Mouse (Mus musculus) ovary, adult 18-20 months (tissue): Measurements from ENCODE around the gene Cd96.
A peak's percentile ranks its signal among the peaks of the same experiment; 100 is the strongest.
"Not testable (repeated sequence)": the region's sequence is repeated elsewhere in the genome, so short reads cannot be mapped to it uniquely, and the experiment has no call there.

Experiments
- DNase-seq: peaks from one replicate; pipeline ENCODE4 v3.0.0; 2022; ENCODE audit warnings: low spot score, mixed read lengths

Cd96 gene

DNA sequence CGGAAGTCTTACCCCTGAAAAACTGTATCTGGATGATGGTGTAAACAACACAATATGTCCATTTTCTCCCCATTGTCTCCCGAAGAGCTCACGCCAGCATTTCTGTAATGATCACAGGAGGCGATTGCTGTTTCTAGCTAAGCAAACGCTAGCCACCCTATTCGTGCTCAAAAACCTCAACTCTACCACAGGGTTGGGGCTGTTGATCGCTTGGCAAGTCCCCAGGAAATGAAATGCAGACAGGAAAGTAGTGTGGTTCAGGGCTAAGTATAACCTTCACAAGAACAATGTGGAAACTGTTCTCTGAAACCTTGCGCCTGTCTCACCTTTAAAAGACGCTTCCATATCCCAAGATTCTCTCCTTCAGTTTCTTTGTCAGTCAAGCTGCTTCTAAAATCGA is at the start of gene Cd96:
Cd96 (minus strand) TSS at position 232 of the 400 bp plus-strand sequence.
- no peak for DNase-seq

DNA sequence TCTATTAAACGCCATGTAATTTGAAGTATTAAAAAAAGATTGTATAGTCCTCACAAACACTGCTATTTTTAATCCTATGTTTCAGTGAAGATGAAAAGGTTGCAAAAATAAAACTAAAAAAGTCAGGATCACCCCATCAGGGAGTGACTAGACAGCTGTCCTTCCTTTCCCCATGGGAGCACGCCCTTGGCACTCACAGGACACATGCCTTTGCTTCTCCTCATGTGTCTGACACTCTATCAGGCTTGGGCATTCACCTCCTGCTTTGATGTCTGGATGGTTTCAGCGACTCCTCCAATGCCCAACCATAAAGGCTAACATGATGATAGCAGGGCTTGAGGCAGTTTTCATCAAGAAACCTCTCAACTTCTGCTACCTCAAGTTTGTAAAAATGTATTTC is 46.9 kb upstream of the Cd96 start:
- no peak for DNase-seq

DNA sequence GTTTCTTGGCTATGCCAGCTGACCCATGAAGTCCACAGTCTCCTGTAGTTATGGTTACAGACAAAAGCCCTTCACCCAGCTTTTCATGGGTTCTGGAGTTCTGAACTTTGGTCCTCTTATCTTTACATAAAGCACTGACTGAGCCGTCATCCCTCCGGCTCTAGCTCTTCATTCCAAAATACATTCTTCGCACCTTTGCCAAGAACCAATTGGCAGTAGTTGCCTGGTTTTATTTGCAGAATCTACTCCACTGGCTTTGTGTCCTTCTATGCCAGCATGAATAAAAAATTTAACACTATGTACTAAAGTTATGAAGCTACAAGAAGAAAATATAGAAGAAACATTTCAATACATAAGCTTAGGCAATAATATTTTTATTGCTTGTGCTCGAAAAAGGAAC is 45.3 kb upstream of the Cd96 start:
- no peak for DNase-seq

DNA sequence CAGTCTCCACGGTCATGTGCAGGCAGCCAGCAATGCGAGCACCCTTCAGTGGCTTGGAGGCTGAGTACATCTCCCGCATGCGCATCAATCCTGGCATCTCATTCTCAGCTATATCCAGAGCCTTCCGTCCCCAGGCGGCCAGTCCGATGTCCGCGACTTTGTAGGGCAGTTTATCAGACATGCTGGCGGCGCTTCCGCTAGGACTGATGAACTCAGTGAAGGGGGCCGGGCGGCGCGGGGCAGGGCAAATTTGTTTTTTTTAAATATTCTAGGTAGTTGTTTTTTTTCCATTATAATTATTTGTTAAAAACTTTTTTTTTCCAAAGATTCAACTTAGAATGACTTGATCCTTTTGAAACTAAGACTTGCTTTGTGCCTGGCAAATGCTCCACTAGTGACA is 34.8 kb upstream of the Cd96 start, which contains the start of gene Gm4737:
Gm4737 (minus strand) TSS at position 246 of the 400 bp plus-strand sequence.
- DNase-seq = not testable (repeated sequence)

DNA sequence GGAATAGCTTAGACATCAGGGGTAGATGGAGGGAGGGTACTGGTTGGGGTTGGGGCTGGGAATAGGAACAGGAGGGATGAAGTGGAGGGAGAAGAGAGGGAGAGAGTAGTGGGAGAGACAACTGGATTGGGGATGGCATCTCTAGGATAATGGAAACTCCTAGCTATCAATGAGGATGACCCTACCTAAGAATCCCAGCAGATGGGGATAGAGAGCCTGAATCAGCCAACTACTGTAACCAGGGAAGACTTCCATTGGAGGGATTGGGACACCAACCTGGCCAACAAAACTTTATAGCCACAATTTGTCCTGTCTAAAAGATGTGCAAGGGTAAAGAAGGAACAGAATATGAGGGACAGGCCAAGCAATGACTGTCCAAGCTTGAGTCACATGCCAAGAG is 31.1 kb upstream of the Cd96 start:
- DNase-seq = no peak

DNA sequence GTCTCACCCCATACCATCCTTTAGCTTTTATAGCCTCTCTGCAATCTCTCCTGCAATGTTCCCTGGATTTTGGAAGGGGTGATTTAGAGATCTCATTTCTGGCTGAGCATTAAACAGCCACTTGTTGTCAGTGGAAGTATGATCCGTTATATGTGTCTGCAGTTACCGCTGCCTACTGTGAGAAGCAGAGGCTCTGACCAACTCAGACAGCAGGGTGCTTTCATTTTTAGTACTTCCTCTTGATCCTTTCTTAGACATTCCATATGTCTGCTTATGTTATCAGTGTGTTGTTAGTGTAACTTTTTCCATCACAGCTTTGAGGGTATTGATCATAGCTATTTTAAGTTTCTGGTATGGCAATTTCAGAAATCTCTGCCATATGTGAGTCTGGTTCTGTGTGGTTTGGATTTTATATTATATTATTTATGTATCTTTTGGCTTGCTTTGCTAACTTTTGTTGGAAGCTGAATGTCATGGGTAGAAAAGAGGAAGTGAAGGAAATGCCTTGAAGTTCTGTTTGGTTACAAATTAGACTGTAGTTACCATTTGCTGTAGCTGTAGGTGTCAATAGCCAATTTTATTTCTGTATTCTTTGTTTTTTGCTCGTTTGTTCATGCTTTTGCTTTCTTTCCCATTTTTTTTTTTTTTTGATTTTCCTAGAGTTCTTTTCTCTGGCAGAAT is 28.8 kb upstream of the Cd96 start:
- DNase-seq = no peak

DNA sequence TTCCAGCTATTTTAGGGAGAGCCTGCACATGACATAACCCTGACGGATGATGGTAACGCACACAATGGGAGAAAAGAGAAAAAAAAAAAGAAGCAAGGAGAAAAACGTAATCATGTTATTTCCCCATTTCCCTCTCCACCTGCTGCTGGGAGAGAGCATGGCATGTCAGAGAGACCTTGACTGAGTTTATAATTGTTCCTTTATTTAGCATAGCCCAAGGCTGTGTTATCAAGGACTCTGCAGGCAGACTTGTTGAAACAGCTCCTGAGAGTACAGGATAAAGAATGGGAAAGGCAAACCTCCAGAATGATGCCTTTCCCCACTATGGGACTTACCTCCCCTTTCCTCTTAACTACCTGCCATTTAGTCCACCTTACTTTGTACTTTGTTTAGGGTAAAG is 26.9 kb upstream of the Cd96 start:
- peak; percentile 14 for DNase-seq

DNA sequence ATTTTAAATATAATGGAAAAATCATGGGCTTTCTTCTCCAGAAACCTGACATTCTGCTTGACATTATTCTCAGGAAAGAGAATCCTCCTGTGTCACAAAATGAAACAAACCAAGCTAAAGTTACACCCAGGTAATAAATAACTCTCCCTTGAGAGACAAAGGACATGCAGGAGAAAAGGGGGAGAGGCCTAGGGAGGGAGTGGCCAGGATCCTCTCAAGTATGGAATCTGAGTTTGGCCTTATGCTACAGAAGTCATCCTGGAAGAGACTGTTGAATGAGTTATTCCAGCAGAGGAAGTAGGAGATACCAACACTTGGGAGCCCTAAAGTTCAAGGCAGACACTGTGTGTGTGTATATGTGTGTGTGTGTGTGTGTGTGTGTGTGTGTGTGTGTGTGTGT is 2.2 kb upstream of the Cd96 start:
- no peak for DNase-seq

DNA sequence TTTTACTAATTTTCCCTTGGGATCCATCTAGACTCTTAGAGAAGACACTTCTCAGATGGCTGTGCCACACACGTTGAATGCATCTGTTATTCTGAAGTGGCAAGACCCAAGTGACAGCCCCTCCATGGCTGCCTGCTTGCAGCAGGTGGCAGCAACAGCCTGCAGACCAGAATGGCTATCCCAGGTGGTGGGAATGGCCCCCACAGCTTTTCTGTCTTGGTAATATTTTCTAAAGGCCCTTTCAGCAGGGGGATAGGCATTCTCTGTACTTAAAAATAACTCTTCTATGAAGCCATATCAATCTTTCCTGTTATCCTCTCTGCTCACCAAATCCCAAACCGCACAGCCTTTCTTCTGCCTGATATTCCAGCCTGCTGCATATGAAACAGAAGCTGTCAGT is 1.4 kb upstream of the Cd96 start:
- DNase-seq = no peak

DNA sequence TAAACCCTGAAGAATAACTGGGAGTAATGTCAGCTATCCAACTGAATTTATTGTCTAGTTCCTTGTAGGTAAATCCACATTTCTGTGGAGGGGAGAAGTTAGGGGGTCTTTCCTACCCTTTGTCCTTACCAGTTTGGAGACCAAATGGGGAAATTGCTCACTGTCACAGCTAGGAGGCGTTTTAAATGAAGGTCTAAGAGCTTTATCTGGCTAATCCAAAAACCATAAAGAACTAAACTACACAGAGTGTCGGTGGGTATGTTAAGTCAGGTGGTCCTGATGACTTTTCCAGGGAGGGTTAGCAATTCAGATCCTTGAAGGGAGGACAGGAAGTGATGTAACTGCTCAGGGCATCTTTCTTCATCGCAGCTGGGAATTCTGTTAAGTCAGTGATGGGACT is 556 bp upstream of the Cd96 start:
- no peak for DNase-seq

DNA sequence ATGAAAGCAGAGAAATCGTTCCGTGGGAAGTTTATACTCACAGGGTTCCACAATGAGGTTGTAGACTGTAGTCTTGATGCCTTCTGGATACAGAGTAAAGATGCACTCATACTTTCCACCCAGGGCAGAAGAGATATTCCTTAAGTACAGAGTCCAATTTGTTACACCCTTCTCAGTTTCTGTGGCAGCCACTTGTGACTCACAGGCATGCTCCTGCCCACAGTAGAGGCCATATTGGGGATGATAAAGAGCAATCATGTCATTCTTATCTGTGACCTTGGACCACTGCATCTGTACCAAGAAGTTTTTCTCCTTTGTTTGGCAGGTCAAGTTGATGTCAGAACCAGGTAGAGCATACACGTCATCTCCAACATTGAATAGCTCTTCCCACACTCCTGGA is 2.4 kb downstream of the Cd96 start:
- no peak for DNase-seq

DNA sequence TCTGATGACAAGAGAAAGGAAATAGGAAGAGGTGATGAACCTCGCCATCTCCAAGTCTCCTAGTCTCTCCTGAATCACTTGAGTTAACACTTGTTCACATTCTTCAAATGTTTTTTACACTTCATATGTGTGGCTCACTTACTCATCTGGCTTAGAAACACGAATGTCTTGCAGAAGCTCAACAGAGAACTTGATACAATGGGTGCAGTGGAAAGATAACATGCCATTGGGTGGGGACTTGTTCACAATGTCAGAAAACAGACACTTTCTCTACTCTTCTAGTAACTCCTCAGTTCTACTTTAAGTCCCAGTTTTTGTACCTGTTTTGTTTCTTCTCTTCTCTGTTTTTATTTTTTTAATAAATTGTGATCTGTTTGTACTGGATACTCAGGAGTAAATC is 5.3 kb downstream of the Cd96 start:
- DNase-seq = no peak

DNA sequence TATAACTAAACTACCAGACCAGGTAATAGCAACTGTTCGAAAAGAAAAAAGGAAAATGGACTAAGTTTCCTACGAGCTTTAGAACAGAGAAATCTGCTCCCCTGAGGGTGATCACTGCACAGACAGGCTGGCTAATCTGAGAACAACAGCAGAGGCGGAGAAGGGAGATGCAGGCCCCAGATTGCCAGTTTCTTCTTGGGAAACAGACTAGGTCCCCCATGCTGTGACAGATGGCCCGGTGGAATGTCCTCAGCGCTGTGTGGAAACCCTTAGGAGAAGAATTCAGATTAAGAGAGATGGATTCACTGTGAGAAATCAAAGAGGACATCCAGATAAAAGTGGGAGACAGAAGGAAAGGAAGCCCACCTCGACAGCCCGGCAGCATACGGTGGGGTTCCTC is 10.5 kb downstream of the Cd96 start:
- DNase-seq = no peak

DNA sequence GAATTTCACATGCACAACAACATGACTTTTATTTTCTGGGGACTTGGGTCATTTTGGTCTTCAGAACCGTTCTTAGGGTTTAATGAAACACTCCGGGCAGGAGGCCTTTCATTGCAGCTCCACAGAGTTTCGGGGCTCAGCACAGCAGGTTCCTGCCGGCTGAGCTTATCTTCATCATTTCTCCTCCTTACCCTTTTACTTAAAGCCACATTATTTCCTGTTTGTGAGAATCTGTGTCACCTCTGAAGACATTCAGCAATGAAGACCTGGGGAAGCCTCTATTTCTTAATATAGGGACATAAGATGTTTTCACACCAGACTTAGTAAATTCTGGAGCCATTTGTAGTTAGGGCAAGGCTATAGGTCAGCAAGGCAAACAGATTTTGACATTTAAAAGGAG is 12.6 kb downstream of the Cd96 start:
- no peak for DNase-seq

DNA sequence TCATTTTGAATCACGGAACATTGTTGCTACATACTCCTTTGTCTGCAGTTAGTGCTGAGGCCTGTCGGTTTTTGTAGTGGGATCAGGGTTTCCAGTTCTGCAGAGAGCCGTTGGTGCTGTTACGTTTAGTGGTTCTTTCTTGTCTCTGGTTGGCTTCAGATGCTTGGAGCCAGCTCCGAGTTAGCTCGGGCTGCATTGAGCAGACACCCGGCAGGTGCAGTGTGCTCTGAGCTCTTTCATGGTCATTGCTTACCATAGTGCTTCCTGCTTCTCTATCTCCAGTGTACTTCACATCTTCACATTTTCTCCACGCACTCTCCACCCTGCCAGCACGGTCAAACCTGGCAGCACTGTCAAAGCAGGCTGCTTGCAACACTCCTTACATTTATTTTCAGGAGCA is 15.6 kb downstream of the Cd96 start:
- no peak for DNase-seq

DNA sequence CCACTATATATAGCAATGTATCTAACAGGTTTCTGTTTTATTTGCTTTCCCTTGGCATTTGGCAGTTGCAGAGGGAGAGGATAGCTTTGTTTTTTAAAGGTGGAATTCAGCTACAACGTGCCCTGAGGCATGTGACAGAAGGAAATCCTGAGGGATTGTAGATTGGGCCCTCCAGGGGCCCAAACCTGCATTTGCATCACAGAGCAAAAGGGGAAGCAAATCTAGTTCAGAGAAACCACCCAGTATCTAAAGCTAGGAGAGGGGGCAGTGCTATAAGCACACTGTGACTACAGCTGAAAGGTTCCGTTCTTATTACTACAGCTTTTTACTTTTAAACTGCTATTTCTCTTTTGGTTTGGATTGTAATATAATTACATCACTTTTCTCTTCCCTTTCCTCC is 18.3 kb downstream of the Cd96 start:
- DNase-seq = no peak

DNA sequence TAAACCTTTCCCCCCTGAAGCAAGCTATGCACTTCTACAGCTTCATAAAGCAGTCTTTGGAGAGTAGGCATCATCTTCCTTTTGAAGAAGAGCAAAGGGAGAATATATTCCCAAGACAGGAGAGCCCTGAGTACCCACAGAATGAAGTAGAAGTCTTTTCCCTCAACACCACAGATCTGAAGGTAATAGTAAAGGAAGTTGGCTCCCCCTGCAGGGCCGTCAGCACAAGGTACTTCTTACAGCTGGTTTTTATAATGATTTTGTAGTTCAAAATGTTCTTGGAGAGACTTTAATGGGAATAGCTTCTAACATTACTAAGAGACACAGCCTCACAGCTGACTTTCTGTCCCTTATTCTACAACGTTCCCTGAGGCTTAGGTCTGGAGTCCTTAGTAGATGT is 19.8 kb downstream of the Cd96 start:
- DNase-seq = no peak

DNA sequence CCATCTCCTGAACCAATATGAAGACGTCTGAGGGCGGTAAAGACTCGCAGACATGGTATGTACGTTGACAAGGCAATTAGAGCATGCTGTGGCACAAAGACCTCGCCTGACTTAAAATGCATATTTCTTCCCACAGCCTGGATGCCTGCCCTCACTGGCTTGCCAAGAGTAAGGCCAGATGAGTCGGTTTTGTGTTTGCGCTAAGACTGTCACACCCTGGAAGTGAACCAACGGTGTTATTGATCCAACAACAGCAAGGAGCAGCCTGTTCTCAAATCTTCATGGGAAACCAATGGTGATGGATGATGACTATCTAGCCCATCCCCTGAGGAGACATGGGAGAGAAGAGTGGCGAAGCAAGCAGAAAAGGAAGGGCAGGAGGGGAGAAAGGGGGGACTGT is 22.6 kb downstream of the Cd96 start:
- DNase-seq = no peak

DNA sequence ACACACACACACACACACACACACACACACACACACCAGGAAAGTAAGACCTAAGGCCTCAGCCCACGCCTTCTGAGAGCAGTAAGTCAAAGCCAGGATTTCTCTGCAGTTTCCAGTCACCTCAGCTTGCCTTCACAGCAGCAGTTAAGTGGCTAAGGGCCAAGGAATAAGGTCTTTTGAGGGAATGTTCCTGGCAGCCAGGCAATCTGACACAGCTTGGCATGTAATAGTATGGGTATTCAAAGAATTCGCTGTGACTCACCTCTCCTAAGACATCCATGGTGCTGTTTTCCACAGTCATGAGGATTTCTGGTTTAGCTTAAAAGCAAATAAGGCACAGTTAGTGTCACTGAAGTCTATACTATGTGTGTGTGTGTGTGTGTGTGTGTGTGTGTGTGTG is 25.6 kb downstream of the Cd96 start:
- DNase-seq = peak; percentile 15

DNA sequence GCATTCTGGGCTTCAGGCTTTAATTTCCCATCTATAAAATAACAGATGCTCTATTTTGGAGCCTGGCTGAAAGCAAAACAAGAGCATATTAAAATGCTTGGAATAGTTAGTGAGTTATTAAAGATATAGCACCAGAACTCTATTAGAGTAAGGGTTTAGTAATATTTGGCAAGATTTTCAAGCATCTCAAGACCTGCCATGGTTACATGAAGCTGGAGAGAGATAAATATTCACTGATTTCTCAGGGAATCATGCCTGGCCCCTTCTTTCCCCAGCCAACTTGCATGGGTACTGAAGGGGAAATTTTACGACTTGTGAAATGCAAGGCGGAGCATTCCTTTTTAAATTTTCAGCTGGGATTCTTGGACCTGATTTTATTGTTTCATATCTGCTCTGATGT is 27.1 kb downstream of the Cd96 start:
- no peak for DNase-seq

DNA sequence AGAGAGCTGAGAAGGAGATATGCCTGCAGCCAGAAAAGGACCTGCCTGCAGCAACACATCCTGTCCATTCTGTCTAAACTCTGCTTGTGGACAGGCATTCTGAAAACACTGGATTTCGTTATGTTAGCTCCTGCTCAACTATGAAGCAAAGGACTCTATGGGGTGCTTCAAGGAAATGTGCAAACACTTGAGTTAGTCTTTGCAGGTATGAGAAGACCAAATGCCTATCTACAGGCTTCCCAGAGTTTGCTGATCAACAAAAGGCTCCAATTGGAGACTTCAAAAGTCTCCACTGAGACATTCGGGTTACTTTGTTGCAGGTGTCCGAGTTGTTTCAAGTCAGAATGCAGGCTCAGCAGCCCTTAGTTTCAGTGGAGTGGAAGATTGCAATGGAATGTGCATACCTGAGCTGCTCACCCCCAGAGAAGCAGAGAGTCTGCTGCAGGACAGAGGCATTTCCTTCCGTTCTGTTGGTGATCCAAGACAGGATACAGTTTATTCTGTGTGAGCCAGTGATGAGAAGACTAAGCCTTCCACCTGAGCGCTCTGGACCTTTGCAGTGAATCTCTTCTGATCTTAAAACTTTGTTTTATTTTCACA is 33.1 kb downstream of the Cd96 start:
- DNase-seq = no peak

DNA sequence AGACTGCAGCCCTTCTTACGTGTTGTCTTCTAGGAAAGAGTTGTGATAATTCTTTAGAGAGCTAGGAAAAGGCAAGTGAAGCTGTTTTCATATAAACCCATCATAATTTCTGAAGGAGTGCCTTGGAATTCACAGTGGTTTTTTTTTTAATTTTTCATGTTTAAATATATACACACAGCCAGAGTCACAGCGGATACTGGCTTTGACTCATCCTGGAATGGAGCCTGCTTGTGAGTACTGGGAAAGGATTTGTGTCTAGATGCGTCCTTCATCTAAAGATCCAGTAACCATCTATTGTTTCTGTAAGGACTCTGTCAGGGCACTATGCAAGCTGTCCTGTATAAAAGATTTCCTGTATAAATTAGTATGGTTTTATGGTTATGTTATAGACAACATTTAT is 52.1 kb downstream of the Cd96 start:
- DNase-seq = no peak

DNA sequence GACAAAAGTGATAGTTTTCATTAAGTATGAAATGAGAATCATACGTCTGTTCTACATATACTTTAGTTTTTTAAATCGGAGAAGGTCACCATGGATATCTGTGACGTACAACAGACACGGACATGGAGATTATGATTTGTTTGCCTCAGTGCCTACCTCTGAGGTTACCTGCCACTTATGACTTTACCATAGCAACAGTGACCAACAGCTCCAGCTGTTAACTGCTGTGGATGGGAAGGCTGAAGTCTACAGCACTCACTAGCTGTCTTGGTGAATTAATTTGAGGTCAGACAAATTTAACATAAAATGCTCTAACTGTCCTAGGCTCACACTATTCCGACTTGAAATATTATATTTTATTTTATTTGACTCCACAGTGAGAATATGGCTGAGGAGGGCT is 56.8 kb downstream of the Cd96 start:
- no peak for DNase-seq

DNA sequence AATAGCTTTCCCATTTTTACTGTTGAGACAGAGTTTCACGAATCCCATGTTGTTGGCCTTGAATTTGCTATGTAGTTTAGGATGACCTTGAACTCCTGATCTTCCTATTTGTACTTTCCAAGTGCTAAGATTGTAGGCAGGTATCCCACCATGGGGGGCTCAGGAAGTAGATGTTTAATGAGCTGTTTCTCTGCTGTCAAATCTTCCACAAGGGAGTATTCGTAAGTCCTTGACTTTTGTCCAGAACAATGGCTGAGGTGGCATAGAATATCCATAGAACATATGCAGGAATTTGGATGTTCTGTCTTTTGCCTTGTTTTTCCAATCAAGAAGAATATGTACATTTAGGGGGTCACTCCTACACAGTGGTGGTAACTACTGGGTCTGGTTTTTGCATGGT is 73.1 kb downstream of the Cd96 start:
- DNase-seq = no peak
